Mouse (Mus musculus) MN1 (cell line): ENCODE results near the gene Gm2a.

ENCODE experiments used
- DNase-seq: peaks from one replicate; pipeline ENCODE4 v3.0.0-alpha.2; 2016; ENCODE audit warnings: low spot score

The Gm2a gene

GRCm38 (mm10) chr11:55097463-55098188 is at the start of gene Gm2a:
Gene Gm2a (plus strand): TSS chr11:55098115.
- peak; percentile 99 for DNase-seq

GRCm38 (mm10) chr11:55050837-55051510 is 46.9 kb upstream of the Gm2a start:
- DNase-seq = no peak

DNA sequence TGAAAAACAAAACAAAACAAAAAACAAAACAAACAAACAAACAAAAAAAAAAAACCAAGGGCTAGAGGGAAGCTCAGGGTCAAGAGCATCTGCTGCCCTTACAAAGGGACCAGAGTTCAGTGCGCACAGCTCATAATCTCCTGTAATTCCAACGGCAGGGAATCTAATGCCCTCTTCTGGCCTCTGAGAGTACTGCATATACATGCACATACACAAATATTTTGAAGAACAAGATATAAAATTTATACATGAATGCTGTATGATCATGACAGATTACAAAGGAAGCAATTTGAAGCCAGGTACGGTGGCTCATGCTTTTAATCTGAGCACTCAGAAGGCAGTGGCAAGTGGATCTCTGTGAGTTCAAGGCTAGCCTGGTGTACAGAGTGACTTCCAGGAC is 40.4 kb upstream of the Gm2a start:
- no peak for DNase-seq

DNA sequence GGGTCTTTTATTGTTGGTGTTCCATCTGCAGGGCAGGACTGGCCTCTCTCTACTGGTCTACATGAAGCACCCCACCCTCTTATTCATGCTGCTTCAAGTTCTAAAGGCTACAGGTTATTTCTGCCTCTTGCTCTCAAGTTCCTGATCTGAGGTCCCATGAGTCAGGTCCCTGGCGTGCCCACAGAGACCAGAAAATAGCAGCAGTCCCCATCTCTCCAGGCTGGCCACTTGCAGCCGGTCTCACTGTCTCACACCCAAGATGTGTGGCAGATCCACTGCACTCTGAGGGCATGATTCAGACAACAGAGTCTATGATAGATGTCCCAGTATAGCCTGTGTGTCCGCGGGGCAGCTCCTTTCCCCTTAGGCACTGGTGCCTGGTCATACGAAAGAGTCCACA is 37.1 kb upstream of the Gm2a start:
- DNase-seq = no peak

DNA sequence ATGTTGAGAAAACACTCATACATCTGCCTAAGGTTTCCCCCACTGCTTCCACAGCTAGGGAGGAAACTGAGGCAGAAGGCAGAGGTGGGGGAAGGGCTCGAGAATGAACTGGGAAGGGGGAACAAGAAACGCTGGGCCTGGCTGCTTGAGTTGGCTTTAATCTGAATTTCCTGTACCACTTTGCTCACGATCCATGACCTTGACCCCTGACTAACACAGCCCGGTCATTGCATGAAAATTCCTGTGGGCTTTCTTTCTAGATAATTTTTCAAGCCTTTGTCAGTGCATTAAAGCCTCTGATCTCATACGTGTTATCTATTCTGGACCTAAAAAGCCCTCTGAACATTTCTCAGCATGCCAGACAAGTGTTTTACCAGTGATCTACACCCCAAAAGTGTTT is 35.1 kb upstream of the Gm2a start:
- no peak for DNase-seq

- DNase-seq = no peak
Observed at GRCm38 (mm10) chr11:55066921-55067320, 31.0 kb upstream of the Gm2a start.

DNA sequence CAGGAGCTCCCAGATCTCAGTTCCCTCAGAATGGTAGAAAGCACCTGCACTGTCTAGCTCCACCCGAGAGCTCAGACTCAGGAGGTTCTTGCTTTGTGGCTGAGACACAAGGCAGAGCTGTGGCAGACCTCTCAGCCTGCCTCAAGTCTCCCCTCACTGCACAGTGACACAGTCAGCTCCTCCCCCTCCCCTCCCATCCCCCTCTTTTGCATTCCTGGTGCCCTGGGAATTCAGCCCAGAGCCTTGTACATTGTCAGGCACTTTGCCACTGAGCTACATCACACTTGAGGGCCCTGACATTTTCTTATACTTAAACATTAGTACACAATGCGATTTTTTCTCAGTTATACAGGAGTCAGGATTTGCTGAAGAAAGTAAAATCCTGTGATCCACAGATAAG is 28.9 kb upstream of the Gm2a start:
- DNase-seq = no peak

DNA sequence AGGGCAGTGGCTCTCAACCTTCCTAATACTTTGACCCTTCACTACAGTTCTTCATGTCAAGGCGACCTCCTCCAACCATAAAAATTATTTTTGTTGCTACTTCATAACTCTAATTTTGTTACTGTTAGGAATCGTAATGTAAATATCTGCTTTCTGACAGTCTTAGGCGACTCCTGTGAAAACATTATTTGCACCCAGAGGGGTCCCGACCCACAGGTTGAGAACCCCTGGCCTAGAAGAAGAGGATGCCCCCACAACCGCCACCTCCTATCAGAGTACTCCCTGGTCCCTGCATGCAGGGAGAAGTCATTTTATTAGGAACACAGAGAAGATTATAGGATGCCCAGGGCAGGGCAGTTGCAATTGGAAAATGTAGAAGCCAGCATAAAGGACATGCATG is 26.6 kb upstream of the Gm2a start:
- DNase-seq = no peak

DNA sequence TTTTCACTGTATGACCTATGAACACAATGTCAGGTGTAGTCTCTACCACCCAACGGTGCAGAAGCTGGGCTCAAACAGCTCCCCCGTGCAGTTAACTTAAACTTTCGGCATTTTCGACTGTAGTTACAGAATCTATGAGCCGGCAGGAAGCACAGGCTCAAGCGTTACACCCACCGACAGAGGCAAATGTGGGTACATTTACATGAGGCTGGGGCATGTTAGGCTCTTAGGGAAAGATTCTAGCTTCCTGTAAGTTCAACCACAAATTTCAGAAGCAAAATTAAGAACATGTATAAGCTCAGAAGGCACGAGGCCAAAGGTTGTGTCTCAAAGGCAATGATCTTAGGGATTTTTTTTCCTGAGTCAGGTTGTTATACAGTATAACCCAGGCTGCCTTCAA is 25.4 kb upstream of the Gm2a start:
- no peak for DNase-seq

- DNase-seq = no peak
Observed at GRCm38 (mm10) chr11:55073191-55073590, 24.7 kb upstream of the Gm2a start.

- no peak for DNase-seq
Observed at GRCm38 (mm10) chr11:55075602-55076001, 22.3 kb upstream of the Gm2a start.

DNA sequence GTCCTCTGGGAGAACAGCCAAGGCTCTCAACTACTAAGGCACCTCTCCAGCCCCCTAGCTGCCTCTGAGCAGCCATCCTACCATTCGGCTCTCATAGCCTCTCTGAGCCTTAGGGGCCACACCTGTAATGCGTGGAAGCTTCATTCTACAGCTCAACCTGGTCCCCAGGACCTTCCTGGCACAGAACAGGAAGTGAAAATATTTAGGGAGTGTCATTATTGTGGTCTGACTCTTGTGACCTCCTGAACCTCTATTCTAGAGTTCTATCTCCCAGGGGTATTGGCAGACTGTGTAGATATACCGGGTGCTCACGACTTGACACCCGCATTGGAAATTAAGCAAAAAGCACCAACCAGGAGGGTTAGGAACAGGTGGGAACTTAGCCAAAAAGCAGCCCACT is 21.7 kb upstream of the Gm2a start:
- DNase-seq = no peak

- DNase-seq = peak; percentile 75
Observed at GRCm38 (mm10) chr11:55077331-55078231, 20.3 kb upstream of the Gm2a start, which contains the start of gene Ccdc69. Gene Ccdc69 (minus strand): TSS chr11:55078131.

GRCm38 (mm10) chr11:55078502-55078901 is 19.4 kb upstream of the Gm2a start:
- DNase-seq = no peak

DNA sequence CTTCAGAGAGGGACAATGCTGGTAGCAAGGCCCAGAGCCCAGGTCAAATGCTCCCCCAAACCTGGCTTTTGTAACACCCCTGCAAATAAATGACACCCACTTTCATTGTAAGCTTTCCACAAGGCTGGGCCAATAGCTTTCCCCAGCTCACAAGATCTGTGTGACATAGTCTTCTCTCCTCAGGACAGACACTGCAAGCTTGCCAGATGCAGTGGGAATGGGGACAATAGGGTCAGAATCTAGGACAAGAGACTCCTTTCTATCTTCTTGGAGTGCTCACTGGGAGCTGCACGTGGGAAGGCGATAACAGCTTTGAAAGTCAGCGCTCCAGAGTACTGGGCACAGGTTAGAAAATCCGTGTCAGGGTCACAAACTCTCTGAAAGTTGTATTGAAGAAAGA is 18.7 kb upstream of the Gm2a start:
- no peak for DNase-seq

DNA sequence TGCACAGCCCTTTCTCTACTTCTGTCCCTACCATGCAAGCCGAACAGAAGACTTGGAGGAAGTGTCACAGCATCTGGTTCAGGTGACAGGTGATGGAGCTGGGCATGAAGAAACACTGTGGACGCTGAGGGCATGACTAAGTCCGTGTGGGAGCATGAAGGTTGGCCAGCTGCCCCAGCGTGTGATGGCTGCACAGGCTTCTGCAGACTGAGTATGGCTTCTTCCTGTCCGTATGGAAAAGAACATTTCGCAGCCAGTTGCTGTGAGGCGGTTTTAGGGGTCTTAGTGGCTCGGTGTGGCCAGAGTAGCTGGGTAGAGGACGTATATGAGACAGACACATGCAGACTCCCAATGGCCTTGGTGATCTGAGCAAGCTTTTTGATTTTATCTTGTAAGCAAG is 16.7 kb upstream of the Gm2a start:
- DNase-seq = no peak

DNA sequence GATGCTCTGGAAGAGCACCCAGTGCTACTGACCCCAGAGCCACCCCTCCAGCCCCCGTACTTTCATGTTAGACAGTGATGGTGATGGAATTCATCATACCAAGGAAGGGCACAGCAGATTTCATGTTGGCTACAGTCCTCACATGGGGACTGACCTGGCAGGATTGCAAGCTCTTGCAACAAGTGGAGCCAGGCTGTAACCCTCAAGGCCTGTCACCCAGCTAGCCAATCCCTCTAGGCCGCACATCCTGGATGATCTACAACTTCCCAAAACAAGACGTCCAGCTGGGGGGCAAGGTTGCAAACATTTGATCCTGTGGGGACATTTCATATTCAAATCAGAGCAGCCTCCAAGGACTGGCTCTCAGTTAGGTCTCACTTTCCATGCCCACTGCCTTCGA is 13.3 kb upstream of the Gm2a start:
- DNase-seq = peak; percentile 41

DNA sequence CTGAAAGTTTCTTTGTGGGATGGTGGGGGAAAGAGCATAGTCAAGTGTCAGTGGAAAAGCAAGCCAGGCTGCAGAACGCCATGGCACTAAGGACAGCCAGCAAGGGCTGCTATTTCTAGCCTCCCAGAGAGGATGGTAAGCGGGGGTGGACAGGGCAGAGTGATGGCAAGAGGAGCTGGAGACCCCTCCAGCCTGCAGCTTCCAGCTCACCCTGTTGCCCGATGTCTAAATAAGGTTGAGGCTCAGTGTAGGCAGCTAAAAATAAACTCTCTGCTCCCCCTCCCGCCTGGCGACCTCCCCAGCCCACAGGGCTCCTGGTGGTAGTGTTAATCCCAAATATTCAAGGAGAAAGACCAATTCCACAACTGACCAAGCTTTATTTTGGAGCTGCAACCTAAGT is 12.5 kb upstream of the Gm2a start:
- DNase-seq = no peak

DNA sequence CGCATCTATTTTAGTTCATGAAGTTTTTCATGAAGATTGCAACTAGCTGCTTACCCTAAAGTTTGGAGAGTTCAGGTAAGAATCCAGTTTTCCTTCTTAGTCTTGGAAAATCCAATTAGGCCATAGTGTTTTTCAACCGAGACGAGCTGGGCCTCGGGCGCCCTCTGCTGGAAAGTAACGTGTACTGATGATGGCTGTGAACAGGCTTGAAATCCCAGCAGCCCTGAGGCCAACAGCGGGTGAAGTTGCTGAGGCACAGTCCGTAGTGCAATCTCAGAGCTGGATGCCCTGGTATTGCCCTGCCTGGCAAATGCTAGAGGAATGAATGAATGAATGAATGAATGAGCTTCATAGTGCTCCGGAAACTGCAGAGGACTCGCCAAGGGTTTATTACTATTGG is 10.9 kb upstream of the Gm2a start:
- peak; percentile 86 for DNase-seq

- DNase-seq = no peak
Observed at GRCm38 (mm10) chr11:55089892-55090291, 8.0 kb upstream of the Gm2a start.

DNA sequence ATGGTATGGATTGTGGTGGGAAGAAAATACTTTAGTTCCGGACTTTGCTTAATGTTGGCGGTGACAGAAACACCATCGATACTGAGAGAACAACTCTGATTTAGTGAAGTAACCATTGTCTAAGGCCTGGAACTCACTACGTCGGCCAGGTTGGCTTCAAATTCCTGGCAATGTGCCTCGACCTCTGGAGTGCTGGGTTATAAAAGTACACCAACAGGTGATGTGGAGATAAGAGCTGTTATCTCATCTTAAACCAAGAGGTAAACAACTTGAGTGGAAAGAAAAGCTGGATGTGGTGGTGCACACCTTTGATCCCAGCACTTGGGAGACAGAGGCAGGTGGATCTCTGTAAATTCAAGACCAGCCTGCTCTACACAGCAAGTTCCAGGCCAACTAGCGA is 4.8 kb upstream of the Gm2a start:
- DNase-seq = no peak

DNA sequence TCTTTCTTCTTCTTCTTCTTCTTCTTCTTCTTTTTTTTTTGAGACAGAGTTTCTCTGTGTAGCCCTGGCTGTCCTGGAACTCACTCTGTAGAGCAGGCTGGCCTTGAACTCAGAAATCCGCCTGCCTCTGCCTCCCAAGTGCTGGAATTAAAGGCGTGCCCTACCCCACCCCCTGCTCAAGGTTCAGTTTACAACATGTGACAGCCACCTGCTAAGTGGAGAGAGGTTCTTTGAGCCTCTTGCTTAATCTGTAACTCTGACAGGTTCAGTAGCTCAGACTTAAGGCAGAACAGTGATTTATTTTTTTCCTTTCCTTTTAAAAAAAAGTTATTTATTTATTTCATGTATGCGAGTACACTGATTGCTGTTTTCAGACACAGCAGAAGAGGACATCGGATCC is 1.6 kb upstream of the Gm2a start:
- DNase-seq = peak; percentile 13
